In genomic region chr7:68323051-68323450, GRCm38 (mm10) we compare ENCODE assay signal across 19 mouse cellular contexts. TPM values are rescaled to one million over a fixed set of nuclear protein-coding genes. Genes with fewer than 3 reads are reported as not detected.
DNase-seq lines count a peak whose midpoint lies in the region; ATAC-seq and TF ChIP-seq lines count a peak whose summit lies in the region.
"Had no signal": no experiment of that assay in that cellular context is flagged by ENCODE, and none has a peak within 500 bp of the region (broad histone marks: within the 10 kb centered on the region; RNA-seq: fewer than 3 reads in every experiment).

No protein-coding gene starts in this region.

- no peak overlapping the region for H3K9ac ChIP-seq in neural tube, embryonic 15.5 days (replicated peaks)
- H3K9ac ChIP-seq: forebrain, embryonic 13.5 days; heart, embryonic 13.5 days; kidney, embryonic 15.5 days; liver, embryonic 12.5 days had no signal

- no peaks in the 10 kb centered on the region for H3K36me3 ChIP-seq in neural tube, embryonic 15.5 days
- H3K36me3 ChIP-seq: heart, embryonic 13.5 days; kidney, embryonic 15.5 days; liver, embryonic 12.5 days; midbrain, embryonic 10.5 days had no signal

- TF ChIP-seq POLR2A in lung, adult 2 months (IDR thresholded peaks at IDR 0.05; ENCODE audit: borderline replicate concordance, extremely low read depth, low read depth, low read length), result no peak

- H3K4me3 ChIP-seq in lung, adult 2 months (replicated peaks; ENCODE audit: extremely low read depth, low read depth, low read length), result no peak overlapping the region
- H3K4me3 ChIP-seq in neural tube, embryonic 15.5 days (replicated peaks), result no peak overlapping the region
- H3K4me3 ChIP-seq: forebrain, embryonic 13.5 days; heart, embryonic 13.5 days; kidney, embryonic 15.5 days; left cerebral cortex, adult 2 months; liver, embryonic 12.5 days; midbrain, embryonic 10.5 days had no signal

- no peak overlapping the region for H3K27ac ChIP-seq in neural tube, embryonic 15.5 days (replicated peaks)
- H3K27ac ChIP-seq: forebrain, embryonic 13.5 days; heart, embryonic 13.5 days; kidney, embryonic 15.5 days; left cerebral cortex, adult 2 months; liver, embryonic 12.5 days; midbrain, embryonic 10.5 days had no signal

- H3K4me2 ChIP-seq in neural tube, embryonic 15.5 days, result no peak overlapping the region
- H3K4me2 ChIP-seq: forebrain, embryonic 13.5 days; heart, embryonic 13.5 days; kidney, embryonic 15.5 days; liver, embryonic 12.5 days had no signal

- ATAC-seq in activated CD4-positive, CD25-positive, alpha-beta regulatory T cell, adult 4 months, result peak; percentile 80
- ATAC-seq in neutrophil, adult 5-6 weeks (ENCODE audit: extremely low read depth, insufficient number of reproducible peaks, low FRiP score, poor library complexity, severe bottlenecking), result peak; percentile 33; the same call in 1 of the 2 replicates
- no peak for ATAC-seq in neural tube, embryonic 15.5 days (ENCODE audit: low FRiP score)
- ATAC-seq: forebrain, embryonic 13.5 days; liver, embryonic 12.5 days had no signal

- TF ChIP-seq CTCF in lung, adult 2 months (IDR thresholded peaks at IDR 0.05; ENCODE audit: insufficient read depth, low read length), result no peak

- H3K9me3 ChIP-seq in neural tube, embryonic 15.5 days (replicated peaks), result no peaks in the 10 kb centered on the region
- H3K9me3 ChIP-seq: forebrain, embryonic 13.5 days; heart, embryonic 13.5 days; kidney, embryonic 15.5 days; liver, embryonic 12.5 days; midbrain, embryonic 10.5 days had no signal

- no peaks in the 10 kb centered on the region for H3K4me1 ChIP-seq in lung, adult 2 months (ENCODE audit: control insufficient read depth, insufficient read depth, low read length)
- H3K4me1 ChIP-seq in neural tube, embryonic 15.5 days, result 0 out of 2 replicates have a peak, but pooled peaks cover 8% of the 10 kb centered on the region
- H3K4me1 ChIP-seq: forebrain, embryonic 13.5 days; heart, embryonic 13.5 days; liver, embryonic 12.5 days; midbrain, embryonic 10.5 days had no signal

- WGBS in lung, adult 2 months, result 72% methylated on average over 6 of the region's 6 CpGs
- WGBS in neural tube, embryonic 15.5 days, result 67% methylated on average over 6 of the region's 6 CpGs

- no peaks in the 10 kb centered on the region for H3K27me3 ChIP-seq in neural tube, embryonic 15.5 days (replicated peaks)
- H3K27me3 ChIP-seq: forebrain, embryonic 13.5 days; heart, embryonic 13.5 days; kidney, embryonic 15.5 days; liver, embryonic 12.5 days had no signal

- DNase-seq in lung, adult 18-20 months, result peak; percentile 27 to 39
- no peak for DNase-seq in lung, adult 2 months
- peak; percentile 52 for DNase-seq in thymus, postnatal 4 days
- no peak for DNase-seq in layer of hippocampus, adult 18-20 months (ENCODE audit: low spot score in 2 of 2)
- DNase-seq: cerebellum, postnatal 25 days; heart, postnatal 4 days had no signal

RNA-seq across cellular contexts. Expression of gene Fam169b, which starts 49.4 kb away (rescaled TPM):
- polyA plus RNA-seq in lung, adult 2 months (2012; rRNA removed), result 2.0 and 3.7 TPM in 2 replicates
- polyA plus RNA-seq in activated CD4-positive, CD25-positive, alpha-beta regulatory T cell, adult 4 months (2017; shearing (Covaris generic)), result 10 to 100 TPM; 85.3 to 95.2 TPM
- total RNA-seq in neutrophil, adult 5-6 weeks (2017), result 50.5 and 52.1 TPM in 2 replicates
- under 1 TPM; 0.41 to 0.47 TPM for total RNA-seq in layer of hippocampus, adult 18-20 months (2021)
- polyA plus RNA-seq in neural tube, embryonic 15.5 days (2015; fragmentation: Nextera tagmentation; extraction: Ambion mirVana), result 0.14 and 14.9 TPM in 2 replicates
- polyA plus RNA-seq: forebrain, embryonic 13.5 days; neural tube, embryonic 14.5 days had no signal

RNA-seq across cellular contexts. Expression of gene Pgpep1l, which starts 59.0 kb away (rescaled TPM):
- 0.37 and 1.5 TPM in 2 replicates for polyA plus RNA-seq in lung, adult 2 months (2012; rRNA removed)
- polyA plus RNA-seq in activated CD4-positive, CD25-positive, alpha-beta regulatory T cell, adult 4 months (2017; shearing (Covaris generic)), result 1 to 10 TPM; 3.6 to 4.4 TPM
- 1.6 TPM in 1 of 2 replicates, not detected in the other for total RNA-seq in neutrophil, adult 5-6 weeks (2017)
- total RNA-seq in layer of hippocampus, adult 18-20 months (2021), result 1 to 10 TPM; 3.3 to 4.2 TPM
- 0.66 TPM in 1 of 2 replicates, not detected in the other for polyA plus RNA-seq in neural tube, embryonic 15.5 days (2015; fragmentation: Nextera tagmentation; extraction: Ambion mirVana)
- total RNA-seq: heart, postnatal 4 days had no signal
- polyA plus RNA-seq: forebrain, embryonic 13.5 days; gonadal fat pad, adult 2 months; heart, embryonic 13.5 days; limb, embryonic 11.5 days; liver, embryonic 12.5 days; lung, embryonic 16.5 days; midbrain, embryonic 10.5 days; neural tube, embryonic 14.5 days had no signal

Comparison
In these comparisons a context has a peak if more than half of its experiments do, and no peak if none do; other contexts are left out.
1. DNase-seq: peak in lung, adult 18-20 months (2 of 2) and thymus, postnatal 4 days (single experiment); none in lung, adult 2 months (single experiment) and layer of hippocampus, adult 18-20 months (0 of 2).